Mouse (Mus musculus) left cerebral cortex, adult 18-20 months (tissue): ENCODE measurements around the gene Tmprss15. TPM values are rescaled to one million over a fixed set of nuclear protein-coding genes. Genes with fewer than 3 reads are reported as not detected.

Source experiments
- DNase-seq, 2 experiments: peaks; one replicate each; pipeline ENCODE4 v3.0.0; 2021 to 2022; ENCODE audit warnings: low spot score in 2 of 2, mixed read lengths in 1 of 2
- long read RNA-seq, 2 experiments: library from polyadenylated mRNA; stranded (forward); transcript quantifications; one replicate each; pipeline ENCODE4 v2.0.0; 2021
- total RNA-seq, 2 experiments: library from RNA; stranded (reverse); gene quantifications; 2 replicates each; pipeline ENCODE4 v1.2.3; 2021

Tmprss15 gene
- total RNA-seq, result not detected
- long read RNA-seq, experiment 1, result 0 reads
- long read RNA-seq, experiment 2, result 0 reads

DNA sequence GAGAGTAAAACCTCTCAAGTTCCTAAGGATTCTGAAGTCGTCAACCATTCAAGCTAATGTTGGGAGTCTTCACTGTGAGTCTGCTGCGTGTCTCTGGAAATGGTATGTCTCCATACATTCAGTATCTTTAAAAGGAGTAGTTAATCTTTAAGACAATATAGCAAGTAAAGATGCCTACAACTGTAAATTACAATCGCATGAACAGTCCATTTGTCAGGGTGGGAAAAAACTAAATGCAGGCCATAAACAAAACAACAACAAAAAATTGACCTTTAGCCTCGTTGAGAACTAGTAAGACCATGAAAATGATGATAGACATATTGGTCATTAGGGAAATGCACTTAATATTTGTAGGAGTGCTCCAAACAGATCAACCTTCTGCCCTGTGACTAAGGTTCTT lies at the start of gene Tmprss15:
TSS of gene Tmprss15 (minus strand) at position 101 of the 400 bp plus-strand sequence.
- DNase-seq, result no peak

DNA sequence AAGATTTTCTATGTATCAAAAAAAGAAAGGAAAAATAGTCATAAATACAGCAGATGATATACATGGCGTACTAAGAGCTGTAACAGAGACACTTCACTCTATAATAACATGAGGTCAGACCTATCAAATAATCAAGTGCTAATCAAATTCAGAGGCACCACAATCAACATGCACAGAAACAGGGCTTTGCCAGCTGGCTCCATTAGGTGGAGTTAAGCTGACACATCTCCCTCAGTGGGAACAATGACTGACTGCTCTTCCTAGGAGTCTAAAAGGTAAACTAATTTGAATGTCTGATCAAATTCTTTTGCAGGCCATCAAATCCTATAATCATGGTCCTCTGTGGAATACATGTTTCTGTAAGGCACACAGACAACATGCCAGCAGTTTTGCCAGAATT lies 24.0 kb upstream of the Tmprss15 start:
- no peak for DNase-seq

- DNase-seq, result no peak
Measured at GRCm38 (mm10) chr16:79109516-79109915, 18.6 kb upstream of the Tmprss15 start.

- DNase-seq, result no peak
Measured at GRCm38 (mm10) chr16:79108969-79109368, 18.1 kb upstream of the Tmprss15 start.

GRCm38 (mm10) chr16:79100325-79100724 lies 9.4 kb upstream of the Tmprss15 start:
- DNase-seq, result no peak

GRCm38 (mm10) chr16:79098321-79098720 lies 7.4 kb upstream of the Tmprss15 start:
- DNase-seq, result no peak

DNA sequence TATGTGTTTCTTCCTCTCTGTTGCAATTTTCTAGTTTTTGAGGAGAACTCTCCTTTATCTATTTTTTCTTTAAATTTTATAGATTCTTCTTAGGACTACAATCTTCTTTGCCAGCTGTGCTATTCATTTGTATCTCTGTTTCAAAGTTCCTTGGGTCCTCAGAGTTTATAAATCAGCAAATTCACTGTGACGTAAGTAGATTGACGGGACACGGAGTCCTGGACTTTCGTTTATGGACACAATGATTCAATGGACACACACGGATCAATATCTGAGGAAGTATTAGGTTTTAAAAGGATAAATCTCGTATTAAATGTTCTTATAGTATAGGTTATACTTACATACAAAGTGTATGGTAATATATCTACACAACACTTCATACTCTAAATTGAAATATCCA lies 4.3 kb downstream of the Tmprss15 start:
- DNase-seq, result no peak

DNA sequence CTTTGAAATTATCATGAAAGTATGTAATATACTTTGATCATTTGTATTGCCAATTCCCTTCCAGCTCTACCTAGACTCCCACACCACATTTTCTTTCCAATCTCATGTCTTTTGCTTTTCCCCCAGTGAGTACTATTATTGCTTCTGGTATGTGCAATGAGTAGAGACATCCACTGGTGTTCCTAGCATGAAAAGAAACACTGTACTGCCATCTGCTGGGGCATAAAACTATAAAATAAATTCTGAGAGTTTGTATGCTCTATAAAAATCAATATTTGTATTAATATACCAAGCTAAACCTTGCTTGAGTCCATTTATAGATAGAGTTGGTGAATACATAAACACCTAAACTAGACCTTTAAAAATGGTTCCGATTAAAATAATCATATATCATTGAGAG lies 27.0 kb downstream of the Tmprss15 start:
- no peak for DNase-seq

DNA sequence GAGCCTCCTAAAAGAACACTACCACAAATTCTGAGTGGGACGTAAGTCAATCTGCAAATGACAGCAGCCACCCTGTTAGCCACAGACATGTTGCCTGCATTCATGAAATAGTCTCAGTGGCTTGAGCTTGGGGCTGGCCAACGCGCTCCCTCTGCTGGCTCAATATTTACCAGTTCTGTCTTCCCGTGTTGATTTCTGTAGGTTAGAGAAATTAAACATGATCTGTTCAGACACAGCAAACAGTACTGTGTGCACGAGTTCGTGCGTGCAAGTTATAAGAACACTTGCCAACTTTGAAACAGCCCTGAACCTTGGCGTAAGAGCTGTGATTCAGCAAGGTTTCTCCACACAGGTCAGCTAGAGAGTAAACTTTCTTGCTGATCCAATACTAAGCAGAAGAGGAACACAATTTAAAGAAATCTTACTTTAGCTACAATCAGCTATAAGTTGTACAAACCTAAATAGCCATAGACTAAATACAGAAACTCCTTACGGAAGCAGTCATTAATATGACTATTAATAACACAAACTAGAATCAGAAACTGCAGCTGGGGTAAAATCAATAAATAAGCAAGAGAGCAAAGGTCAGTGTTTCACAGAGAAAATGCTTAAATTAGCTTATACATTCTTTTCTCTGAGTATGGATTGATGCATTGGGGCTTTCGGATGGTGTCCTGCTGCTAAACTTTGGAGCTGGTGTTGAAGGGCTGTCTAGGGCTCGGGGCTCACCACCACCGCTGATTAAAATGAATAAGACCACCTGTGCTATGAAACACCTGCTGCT lies 31.9 kb downstream of the Tmprss15 start:
- DNase-seq, result peak; percentile 27 to 42

- DNase-seq, result no peak
Measured at GRCm38 (mm10) chr16:79032593-79032992, 58.3 kb downstream of the Tmprss15 start.

DNA sequence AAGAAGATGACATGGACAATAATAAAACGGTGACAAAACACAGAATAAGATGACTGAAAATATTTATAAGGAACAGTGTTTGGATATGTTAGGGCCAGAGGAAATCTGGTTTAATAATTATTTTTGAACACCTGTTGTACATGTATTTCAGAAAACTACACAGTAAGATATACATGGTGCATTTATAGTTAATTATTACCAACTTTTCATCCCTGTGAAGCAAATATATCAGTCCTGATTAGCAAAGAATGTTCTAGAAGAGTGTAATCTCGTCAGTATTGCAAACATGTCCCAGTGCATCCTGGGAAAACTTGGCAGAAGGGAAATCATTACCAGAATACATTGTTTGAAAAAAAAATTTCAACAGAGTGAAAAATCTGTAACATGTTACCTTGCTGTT lies 88.1 kb downstream of the Tmprss15 start:
- DNase-seq, result no peak

DNA sequence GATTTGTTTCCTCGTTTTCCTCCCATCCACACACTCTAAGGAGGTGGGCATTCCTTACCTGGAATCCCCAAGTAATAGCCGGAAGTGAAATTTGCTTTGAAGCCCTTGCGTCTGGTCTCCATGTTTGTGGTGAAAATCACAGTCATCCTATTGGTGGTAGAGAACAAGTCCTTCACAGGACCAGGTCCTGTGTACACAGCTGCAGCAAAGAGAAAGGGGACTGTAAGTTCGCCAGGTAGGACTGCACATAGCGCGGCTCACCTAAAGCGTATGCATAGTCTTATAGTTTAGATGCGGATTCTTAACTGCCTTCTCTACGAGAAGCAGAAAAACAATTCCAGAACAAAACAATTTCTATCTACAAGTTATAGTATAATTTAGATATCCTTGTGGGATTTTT lies 89.2 kb downstream of the Tmprss15 start:
- DNase-seq, result no peak

- DNase-seq, result no peak
Measured at GRCm38 (mm10) chr16:78976384-78976783, 114.5 kb downstream of the Tmprss15 start.

GRCm38 (mm10) chr16:78974099-78974498 lies 116.8 kb downstream of the Tmprss15 start:
- DNase-seq, result no peak

DNA sequence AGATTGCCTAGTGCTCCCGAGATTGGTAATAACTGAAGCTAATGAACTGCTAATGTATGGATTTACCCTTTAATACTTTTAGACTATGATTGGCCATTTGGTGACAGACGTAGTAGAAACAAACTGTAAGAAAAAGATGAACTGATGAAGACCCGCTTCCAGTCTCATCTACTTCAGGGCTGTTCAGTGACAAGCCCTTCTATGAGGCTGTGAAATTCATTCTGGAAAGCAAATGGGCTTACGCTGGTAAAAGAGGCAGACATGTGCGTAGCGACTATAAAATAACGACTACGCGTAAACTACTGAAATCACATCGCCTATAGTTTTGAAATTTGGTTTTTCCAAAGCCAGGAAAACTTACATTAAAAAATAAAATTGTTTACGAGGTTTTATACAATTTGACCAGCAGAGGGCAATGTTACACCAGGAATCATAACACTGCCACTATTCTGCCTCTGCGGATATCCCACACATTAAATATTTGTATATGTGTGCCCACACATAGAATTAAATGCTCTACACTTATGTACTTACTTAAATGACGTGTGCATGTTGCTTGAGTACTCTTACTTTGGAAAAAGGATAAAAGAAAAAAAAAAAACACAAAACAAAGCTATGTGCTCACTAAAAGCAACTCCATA lies 121.7 kb downstream of the Tmprss15 start:
- DNase-seq, result peak in 1 of 2 experiments; percentile 13

DNA sequence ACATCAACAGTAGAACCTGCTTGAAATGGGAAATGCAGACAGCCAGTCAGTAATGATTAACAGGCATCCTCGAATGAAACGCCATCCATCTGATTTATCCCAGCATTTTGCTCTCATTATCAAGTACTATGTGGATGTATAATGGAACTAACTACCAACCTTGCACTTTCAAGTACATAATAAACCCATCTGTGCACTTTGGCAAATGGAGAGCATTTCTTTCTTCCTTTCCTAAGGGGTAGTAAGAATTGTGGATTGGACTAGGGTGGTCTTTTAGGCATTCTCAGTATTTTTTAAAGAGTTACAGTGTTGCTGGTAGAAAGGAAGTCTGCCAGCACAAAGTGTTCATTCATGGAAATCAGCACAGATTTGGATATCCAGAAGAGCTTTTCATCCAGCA lies 133.5 kb downstream of the Tmprss15 start:
- no peak for DNase-seq

DNA sequence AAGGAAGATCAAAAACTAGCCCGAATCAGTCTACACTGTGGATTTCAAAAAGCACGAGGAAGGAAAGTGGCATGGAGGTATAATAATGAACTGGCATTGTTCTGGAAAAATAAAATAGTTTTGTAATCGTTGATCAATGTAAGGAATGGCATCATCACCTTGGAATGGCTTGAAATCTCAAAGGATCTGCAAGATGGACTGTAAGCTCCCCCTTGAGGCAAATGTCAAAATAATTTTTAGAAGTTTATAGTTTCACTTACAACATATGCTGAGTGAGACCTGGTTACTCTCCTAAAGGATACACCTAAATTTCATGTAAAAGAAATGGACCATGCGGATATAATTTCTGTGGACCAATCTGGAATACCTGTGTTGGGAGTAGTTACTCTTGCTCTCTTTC lies 140.5 kb downstream of the Tmprss15 start:
- no peak for DNase-seq

- DNase-seq, result no peak
Measured at GRCm38 (mm10) chr16:78937755-78938154, 153.1 kb downstream of the Tmprss15 start.

- DNase-seq, result no peak
Measured at GRCm38 (mm10) chr16:78934298-78934697, 156.6 kb downstream of the Tmprss15 start.

DNA sequence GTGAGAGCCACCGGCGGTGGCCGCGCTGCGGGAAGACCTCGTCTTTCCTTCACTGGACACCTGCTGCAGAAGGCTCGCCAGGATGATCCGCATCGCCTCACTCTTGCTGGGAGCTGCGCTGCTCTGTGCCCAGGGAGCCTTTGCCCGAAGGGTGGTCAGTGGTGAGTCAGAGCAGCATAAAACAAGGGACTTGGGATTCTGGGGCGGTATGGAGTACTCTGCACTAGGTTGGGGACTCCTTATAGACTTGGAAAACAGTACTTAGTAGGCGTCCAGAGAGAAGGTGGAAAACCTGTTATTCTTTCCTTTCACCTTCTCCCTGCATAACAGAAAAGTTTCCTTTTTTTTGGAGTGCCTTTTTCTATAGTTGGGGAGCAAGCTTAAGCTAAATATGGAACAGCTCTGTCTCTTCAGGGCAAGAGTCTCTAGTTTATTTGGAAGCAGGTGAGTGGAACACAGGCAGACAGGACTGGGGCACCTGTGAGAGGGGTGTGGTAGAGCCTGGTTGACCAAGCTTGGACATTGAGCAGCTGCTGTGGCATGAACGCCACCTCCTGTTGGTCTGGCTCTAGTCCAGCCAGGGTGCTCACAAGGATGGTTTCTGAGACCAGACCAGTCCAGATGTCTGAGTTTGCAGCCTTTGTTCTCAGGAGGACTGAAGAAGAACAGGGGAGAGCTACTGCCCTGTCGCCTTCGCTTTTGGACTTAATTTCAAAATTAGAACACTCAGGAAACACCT lies 159.4 kb downstream of the Tmprss15 start:
- DNase-seq, result no peak

- DNase-seq, result peak; percentile 1 to 2
Measured at GRCm38 (mm10) chr16:78930382-78931286, 160.3 kb downstream of the Tmprss15 start, which contains the start of gene Chodl. TSS of gene Chodl (plus strand) at chr16:78930948.
